Mouse (Mus musculus): ENCODE data around the gene Abhd11. TPM values are rescaled to one million over a fixed set of nuclear protein-coding genes. Genes with fewer than 3 reads are reported as not detected.
A peak's percentile ranks its signal among the peaks of the same experiment; 100 is the strongest.

The Abhd11 gene
- polyA plus RNA-seq, 1 experiment from 2014 or later, result 32.6 TPM

DNA sequence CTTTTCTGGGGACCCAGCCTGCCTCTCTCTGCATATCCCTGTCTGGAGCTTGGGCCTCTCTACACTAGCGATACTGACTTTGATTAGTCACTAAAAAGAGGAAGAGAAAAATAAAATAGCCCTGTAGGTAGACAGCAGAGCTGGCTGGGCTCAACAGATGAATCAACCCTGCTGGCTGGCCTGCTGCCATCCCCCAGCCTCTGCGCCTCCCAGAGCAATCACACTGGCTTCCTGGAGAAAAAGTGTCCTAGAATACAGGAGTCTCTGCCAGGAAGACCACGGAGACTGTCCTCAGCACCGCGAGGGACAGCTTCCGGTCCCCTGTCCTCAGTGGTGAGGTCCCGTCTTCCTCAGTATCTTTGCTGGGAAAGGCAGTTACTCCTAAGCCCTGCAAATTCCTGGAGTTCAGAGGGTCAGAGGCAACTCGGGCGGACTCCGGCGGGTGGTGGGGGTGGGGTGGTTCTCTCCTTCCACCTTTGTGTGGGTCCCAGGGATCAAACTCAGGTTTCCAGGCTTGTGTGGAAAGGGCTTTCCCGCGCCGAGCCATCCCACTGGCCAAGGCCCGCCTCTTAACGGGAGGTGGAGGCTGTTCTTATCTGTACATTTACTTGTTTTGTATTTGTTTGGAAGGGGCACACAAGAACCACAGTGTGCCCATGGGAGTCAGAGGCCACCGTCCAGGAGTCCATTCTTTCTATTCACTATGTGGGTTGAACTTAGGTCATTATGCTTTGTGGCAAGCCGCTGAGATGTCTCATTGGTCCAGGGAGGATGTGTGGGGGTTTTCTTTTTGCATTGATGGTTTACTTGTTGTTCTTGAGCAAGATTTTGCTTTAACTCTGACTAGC is 20.3 kb downstream of the Abhd11 start:
- WGBS, result 58% methylated on average over 18 of the region's 18 CpGs
- Histone ChIP-seq H3K9ac (replicated peaks) (no peak overlapping the region), H3K27me3 (no peaks in the 10 kb centered on the region), H3K4me3 (replicated peaks) (no peak overlapping the region), H3K4me2 (no peak overlapping the region), H3K4me1 (replicated peaks) (peaks cover 23% of the 10 kb centered on the region), H3K36me3 (no peaks in the 10 kb centered on the region), H3K27ac (no peak overlapping the region; the same call in 1 of the 2 replicates), H3K9me3 (0 out of 2 replicates have a peak, but pooled peaks cover under 1% of the 10 kb centered on the region)
- ATAC-seq (ENCODE audit: insufficient number of reproducible peaks, insufficient read depth, low FRiP score, low TSS enrichment, low read depth), result no peak

DNA sequence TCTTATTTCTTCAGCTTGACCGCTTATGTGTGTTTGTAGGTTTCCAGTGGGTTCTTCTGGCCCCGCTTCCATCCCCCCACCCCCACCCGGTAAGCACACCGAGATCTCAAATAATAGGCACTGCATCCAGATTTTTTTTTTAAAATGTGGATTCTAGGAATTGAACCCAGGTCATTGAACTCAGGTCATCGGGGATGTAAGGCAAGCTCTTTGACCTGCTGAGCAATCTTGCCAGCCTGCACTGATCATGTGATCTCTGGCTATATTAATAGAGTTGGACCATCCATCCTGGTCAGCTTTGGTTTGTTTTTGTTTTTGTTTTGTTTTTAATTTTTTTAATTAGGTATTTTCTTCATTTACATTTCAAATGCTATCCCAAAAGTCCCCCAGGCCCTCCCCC is 23.6 kb downstream of the Abhd11 start:
- no peak overlapping the region for H3K9ac ChIP-seq (replicated peaks)
- no peak overlapping the region for H3K4me3 ChIP-seq (replicated peaks)
- WGBS, result 95% methylated on average over 5 of the region's 5 CpGs
- H3K4me2 ChIP-seq, result no peak overlapping the region
- H3K27ac ChIP-seq, result no peak overlapping the region
- H3K9me3 ChIP-seq, result peaks cover 7% of the 10 kb centered on the region; the same call in 1 of the 2 replicates
- H3K36me3 ChIP-seq, result peaks cover 8% of the 10 kb centered on the region
- ATAC-seq (ENCODE audit: insufficient number of reproducible peaks, insufficient read depth, low FRiP score, low TSS enrichment, low read depth), result no peak
- no peaks in the 10 kb centered on the region for H3K27me3 ChIP-seq
- H3K4me1 ChIP-seq (replicated peaks), result peaks cover 18% of the 10 kb centered on the region; the same call in 1 of the 2 replicates

GRCm38 (mm10) chr5:135034593-135034992 is 25.6 kb downstream of the Abhd11 start:
- Histone ChIP-seq H3K4me2 (no peak overlapping the region), H3K4me3 (replicated peaks) (no peak overlapping the region), H3K9ac (replicated peaks) (no peak overlapping the region), H3K9me3 (peaks cover 7% of the 10 kb centered on the region; the same call in 1 of the 2 replicates), H3K4me1 (replicated peaks) (peaks cover 13% of the 10 kb centered on the region; the same call in 1 of the 2 replicates), H3K36me3 (peaks cover 25% of the 10 kb centered on the region), H3K27me3 (no peaks in the 10 kb centered on the region), H3K27ac (no peak overlapping the region)
- WGBS, result 100% methylated on average over 2 of the region's 2 CpGs
- no peak for ATAC-seq (ENCODE audit: insufficient number of reproducible peaks, insufficient read depth, low FRiP score, low TSS enrichment, low read depth)

GRCm38 (mm10) chr5:135035608-135036359 is 26.8 kb downstream of the Abhd11 start:
- 62% methylated on average over 18 of the region's 18 CpGs for WGBS

GRCm38 (mm10) chr5:135037946-135038345 is 29.0 kb downstream of the Abhd11 start:
- peaks cover 13% of the 10 kb centered on the region; the same call in 1 of the 2 replicates for H3K4me1 ChIP-seq (replicated peaks)
- H3K4me2 ChIP-seq, result no peak overlapping the region
- no peak overlapping the region for H3K4me3 ChIP-seq (replicated peaks)
- H3K36me3 ChIP-seq, result peaks cover 36% of the 10 kb centered on the region
- no peak overlapping the region for H3K9ac ChIP-seq (replicated peaks)
- ATAC-seq (ENCODE audit: insufficient number of reproducible peaks, insufficient read depth, low FRiP score, low TSS enrichment, low read depth), result no peak
- peaks cover 7% of the 10 kb centered on the region; the same call in 1 of the 2 replicates for H3K9me3 ChIP-seq
- no peak overlapping the region for H3K27ac ChIP-seq
- 98% methylated on average over 3 of the region's 3 CpGs for WGBS
- H3K27me3 ChIP-seq, result no peaks in the 10 kb centered on the region; the same call in 1 of the 2 replicates

More at GRCm38 (mm10) chr5:135035608-135036359, 26.8 kb downstream of the Abhd11 start:
- peaks cover 7% of the 10 kb centered on the region; the same call in 1 of the 2 replicates for H3K9me3 ChIP-seq
- H3K4me1 ChIP-seq (replicated peaks), result peaks cover 13% of the 10 kb centered on the region; the same call in 1 of the 2 replicates
- H3K4me2 ChIP-seq, result no peak overlapping the region
- no peaks in the 10 kb centered on the region for H3K27me3 ChIP-seq
- no peak for ATAC-seq (ENCODE audit: insufficient number of reproducible peaks, insufficient read depth, low FRiP score, low TSS enrichment, low read depth)
- no peak overlapping the region for H3K27ac ChIP-seq
- H3K9ac ChIP-seq (replicated peaks), result 0 out of 2 replicates have a peak overlapping the region, but pooled peaks have one; percentile 5
- peaks cover 31% of the 10 kb centered on the region for H3K36me3 ChIP-seq
- H3K4me3 ChIP-seq (replicated peaks), result no peak overlapping the region

- 86% methylated on average over 9 of the region's 9 CpGs for WGBS
- peaks cover 45% of the 10 kb centered on the region for H3K36me3 ChIP-seq
- H3K4me2 ChIP-seq, result no peak overlapping the region
- H3K9me3 ChIP-seq, result peaks cover 3% of the 10 kb centered on the region; the same call in 1 of the 2 replicates
- H3K27ac ChIP-seq, result no peak overlapping the region
- ATAC-seq (ENCODE audit: insufficient number of reproducible peaks, insufficient read depth, low FRiP score, low TSS enrichment, low read depth), result no peak
- H3K4me3 ChIP-seq (replicated peaks), result no peak overlapping the region
- H3K27me3 ChIP-seq, result no peaks in the 10 kb centered on the region; the same call in 1 of the 2 replicates
- no peak overlapping the region for H3K9ac ChIP-seq (replicated peaks)
- peaks cover 13% of the 10 kb centered on the region; the same call in 1 of the 2 replicates for H3K4me1 ChIP-seq (replicated peaks)
These were observed 30.6 kb downstream of the Abhd11 start for GRCm38 (mm10) chr5:135039541-135039940.

DNA sequence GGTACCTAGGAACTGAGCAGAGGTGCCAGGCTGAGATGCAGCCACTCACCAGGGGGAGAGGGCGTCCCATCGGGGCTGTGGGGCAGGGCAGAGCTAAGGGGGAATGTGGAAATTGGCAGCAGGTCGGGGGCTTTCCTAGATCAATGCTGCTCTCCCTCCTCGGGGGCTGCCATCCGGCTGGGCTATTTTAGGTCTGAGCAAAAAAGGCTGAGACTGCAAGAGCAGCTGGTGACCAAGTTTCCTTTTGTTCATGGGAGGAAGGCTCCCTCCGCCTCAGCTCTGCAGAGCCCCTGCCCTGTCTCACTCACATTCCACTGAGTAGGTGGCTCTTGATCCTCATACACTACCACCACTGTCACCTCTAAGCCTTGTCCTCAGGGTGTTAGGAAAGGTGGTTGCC is 31.1 kb downstream of the Abhd11 start:
- H3K36me3 ChIP-seq, result peaks cover 50% of the 10 kb centered on the region
- ATAC-seq (ENCODE audit: insufficient number of reproducible peaks, insufficient read depth, low FRiP score, low TSS enrichment, low read depth), result no peak
- no peaks in the 10 kb centered on the region for H3K9me3 ChIP-seq
- H3K4me1 ChIP-seq (replicated peaks), result peaks cover 13% of the 10 kb centered on the region; the same call in 1 of the 2 replicates
- H3K4me3 ChIP-seq (replicated peaks), result no peak overlapping the region
- no peaks in the 10 kb centered on the region; the same call in 1 of the 2 replicates for H3K27me3 ChIP-seq
- no peak overlapping the region for H3K4me2 ChIP-seq
- H3K27ac ChIP-seq, result no peak overlapping the region
- 0 out of 2 replicates have a peak overlapping the region, but pooled peaks have one; percentile 23 for H3K9ac ChIP-seq (replicated peaks)
- 68% methylated on average over 6 of the region's 6 CpGs for WGBS

GRCm38 (mm10) chr5:135040777-135041176 is 31.8 kb downstream of the Abhd11 start:
- Histone ChIP-seq H3K4me3 (replicated peaks) (no peak overlapping the region), H3K27ac (0 out of 2 replicates have a peak overlapping the region, but pooled peaks have one; percentile 25), H3K4me1 (replicated peaks) (peaks cover 8% of the 10 kb centered on the region; the same call in 1 of the 2 replicates), H3K36me3 (peaks cover 57% of the 10 kb centered on the region), H3K9me3 (no peaks in the 10 kb centered on the region), H3K27me3 (no peaks in the 10 kb centered on the region; the same call in 1 of the 2 replicates), H3K9ac (replicated peaks) (no peak overlapping the region), H3K4me2 (no peak overlapping the region)
- WGBS, result 75% methylated on average over 11 of the region's 11 CpGs
- no peak for ATAC-seq (ENCODE audit: insufficient number of reproducible peaks, insufficient read depth, low FRiP score, low TSS enrichment, low read depth)

- no peaks in the 10 kb centered on the region; the same call in 1 of the 2 replicates for H3K27me3 ChIP-seq
- 28% methylated on average over 21 of the region's 21 CpGs for WGBS
- ATAC-seq (ENCODE audit: insufficient number of reproducible peaks, insufficient read depth, low FRiP score, low TSS enrichment, low read depth), result no peak
- no peaks in the 10 kb centered on the region for H3K4me1 ChIP-seq (replicated peaks)
- H3K4me2 ChIP-seq, result peak overlapping the region; percentile 8; the same call in 1 of the 2 replicates
- H3K9ac ChIP-seq (replicated peaks), result no peak overlapping the region
- H3K27ac ChIP-seq, result no peak overlapping the region
- no peak overlapping the region for H3K4me3 ChIP-seq (replicated peaks)
- no peaks in the 10 kb centered on the region for H3K9me3 ChIP-seq
- H3K36me3 ChIP-seq, result peaks cover 57% of the 10 kb centered on the region
These were observed 33.3 kb downstream of the Abhd11 start for GRCm38 (mm10) chr5:135042105-135042788.

DNA sequence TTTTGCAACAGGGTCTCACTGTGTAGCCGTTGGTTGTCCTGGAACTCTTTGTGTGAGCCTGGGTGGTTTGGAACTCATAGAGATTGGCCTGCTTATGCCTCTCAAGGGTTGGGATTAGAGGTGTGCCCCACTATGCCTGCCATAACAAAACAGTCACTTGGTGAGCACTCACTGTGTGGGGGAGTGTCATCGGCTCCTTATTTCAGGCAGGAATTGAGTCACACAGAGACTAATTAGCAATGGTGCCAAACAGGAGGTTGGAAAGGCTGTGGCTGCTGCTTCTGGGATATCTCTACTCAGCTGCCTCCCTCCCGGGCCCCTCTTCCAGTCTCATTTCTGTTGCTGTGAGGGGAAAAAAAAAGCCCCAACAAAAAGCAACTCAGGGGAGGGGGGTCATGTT is 35.6 kb downstream of the Abhd11 start:
- no peak for ATAC-seq (ENCODE audit: insufficient number of reproducible peaks, insufficient read depth, low FRiP score, low TSS enrichment, low read depth)
- Histone ChIP-seq H3K9me3 (no peaks in the 10 kb centered on the region), H3K27ac (no peak overlapping the region), H3K36me3 (peaks cover 55% of the 10 kb centered on the region), H3K4me1 (replicated peaks) (no peaks in the 10 kb centered on the region), H3K9ac (replicated peaks) (no peak overlapping the region), H3K4me2 (no peak overlapping the region), H3K4me3 (replicated peaks) (no peak overlapping the region), H3K27me3 (no peaks in the 10 kb centered on the region; the same call in 1 of the 2 replicates)
- 97% methylated on average over 3 of the region's 3 CpGs for WGBS

Data from limb, embryonic 12.5 days (tissue).